Mouse (Mus musculus): ENCODE measurements around the gene Bhlha9.

DNA sequence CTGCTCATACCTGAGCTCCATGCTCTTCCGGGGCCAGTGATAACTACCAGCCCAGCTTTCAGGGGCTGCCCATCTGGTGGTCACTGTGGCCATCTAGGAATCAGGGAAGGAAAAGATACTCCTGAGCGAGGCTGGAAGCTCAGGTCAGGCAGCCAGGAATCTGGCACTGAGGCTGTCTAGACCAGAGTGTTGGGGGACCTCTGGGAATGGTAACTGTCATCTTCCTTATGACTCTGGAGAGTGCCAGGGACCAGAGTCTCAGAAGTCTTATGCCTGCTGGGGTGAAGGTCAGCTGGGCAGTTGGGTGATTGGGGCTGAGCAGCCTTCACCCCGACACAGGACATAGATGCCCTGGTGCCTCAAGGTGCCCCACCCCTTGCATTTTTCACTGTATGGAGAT, 35.4 kb downstream of the Bhlha9 start:
- TF ChIP-seq POLR2A (IDR thresholded peaks at IDR 0.05; ENCODE audit: insufficient read depth, low read depth, low read length) (no peak), CTCF (IDR thresholded peaks at IDR 0.05) (no peak)

Data from heart, adult 2 months (tissue).